Mouse (Mus musculus) urinary bladder, postnatal 25 days (tissue): ENCODE data around the gene St8sia1.
A peak's percentile ranks its signal among the peaks of the same experiment; 100 is the strongest.

ENCODE experiments used
- DNase-seq: peaks from one replicate; pipeline ENCODE4 v3.0.0; 2022; ENCODE audit warnings: low spot score

The St8sia1 gene

GRCm38 (mm10) chr6:142788042-142788987 is 175.9 kb downstream of the St8sia1 start:
- DNase-seq: no peak

DNA sequence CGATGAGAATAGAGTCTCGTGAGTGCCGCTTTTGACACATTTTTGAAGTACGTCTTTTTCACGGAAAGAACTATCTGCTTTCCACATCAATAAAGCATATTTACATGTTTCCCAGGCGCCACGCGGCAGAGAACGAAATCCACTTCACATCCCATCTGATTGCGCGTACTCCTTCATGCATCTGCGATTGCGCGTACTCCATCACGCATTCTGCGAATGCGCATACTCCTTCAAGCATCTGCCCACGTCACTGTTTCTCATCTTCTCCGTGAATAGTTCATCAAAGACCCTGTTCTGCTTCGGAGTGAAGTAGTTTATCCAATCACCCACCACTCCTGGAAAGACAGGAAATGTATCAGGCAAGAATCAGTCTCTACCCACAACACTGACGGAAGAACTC is 178.1 kb downstream of the St8sia1 start:
- no peak for DNase-seq

DNA sequence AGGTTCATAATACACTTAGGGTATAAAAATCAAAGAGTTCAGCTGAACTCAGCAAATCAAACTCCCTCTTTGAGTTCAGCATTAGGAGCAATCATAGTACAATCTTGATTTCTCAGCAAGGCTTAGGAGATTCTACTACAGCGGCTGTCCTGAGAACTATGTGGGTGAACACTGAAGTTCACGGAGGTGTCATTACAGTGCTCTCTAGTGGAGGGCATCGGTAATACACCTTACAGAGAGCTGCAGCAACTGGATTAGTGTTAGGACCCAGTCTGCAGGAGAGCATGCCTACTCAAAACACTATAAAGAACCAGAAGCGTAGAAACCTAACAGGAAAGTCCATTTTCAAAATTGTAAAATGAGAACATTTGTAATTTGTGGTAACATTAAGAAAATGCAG is 178.9 kb downstream of the St8sia1 start:
- peak; percentile 19 for DNase-seq

DNA sequence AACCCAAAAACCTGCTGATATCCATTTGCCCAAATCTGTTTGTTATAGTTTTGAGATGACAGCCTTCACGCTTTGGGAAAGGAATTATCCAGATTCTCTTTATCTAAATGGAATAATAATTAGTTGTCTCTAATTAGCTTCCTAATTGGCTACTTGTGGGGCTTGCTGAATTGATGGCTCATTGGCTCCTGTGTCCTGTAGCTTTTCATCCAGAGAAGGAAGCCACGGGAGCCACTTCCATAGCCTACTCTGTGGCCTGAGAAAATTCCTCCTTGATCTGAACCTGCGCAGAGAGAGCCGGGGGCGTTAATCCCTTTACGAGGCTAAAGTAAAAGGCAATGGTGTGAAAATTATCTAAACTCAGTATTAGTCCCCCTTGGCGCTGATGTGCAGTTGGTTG is 183.0 kb downstream of the St8sia1 start:
- DNase-seq: no peak

- DNase-seq: no peak
Observed at GRCm38 (mm10) chr6:142780574-142781033, 183.6 kb downstream of the St8sia1 start.

DNA sequence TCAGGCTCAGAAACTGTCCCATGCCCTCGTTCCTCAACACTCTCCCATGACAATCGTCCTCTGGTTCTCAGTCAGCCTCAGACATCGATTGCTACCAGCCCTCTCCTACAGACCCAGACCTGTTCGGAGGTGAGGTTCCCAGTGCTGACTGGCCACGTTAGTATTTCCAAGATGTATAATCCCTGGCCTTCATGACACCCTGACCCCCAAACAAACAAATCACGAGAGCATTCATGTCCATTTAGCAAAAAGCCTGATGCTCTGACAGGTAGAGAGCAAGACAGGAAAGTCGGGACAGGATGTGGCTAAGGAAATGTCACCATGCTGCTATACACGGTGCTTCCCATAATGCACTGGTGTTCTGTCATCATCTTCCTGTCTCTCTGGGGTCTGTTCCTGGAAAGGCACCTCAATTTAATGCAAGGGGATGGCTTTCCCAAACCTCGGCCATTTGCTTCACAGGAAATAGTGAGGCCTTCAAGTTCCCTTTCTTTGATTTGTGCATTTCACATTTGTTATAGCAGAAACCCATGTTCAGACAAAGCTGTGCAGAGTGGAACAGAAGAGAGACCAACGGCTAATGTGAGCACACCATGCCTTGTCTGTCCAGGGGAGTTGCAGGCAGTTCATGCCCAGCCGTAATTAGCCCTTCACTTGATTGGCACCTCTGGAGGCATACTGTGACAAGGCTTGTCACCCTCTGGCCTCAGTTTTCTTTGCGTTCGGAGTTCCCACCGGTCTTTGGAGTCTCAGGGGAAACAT is 184.3 kb downstream of the St8sia1 start:
- no peak for DNase-seq

DNA sequence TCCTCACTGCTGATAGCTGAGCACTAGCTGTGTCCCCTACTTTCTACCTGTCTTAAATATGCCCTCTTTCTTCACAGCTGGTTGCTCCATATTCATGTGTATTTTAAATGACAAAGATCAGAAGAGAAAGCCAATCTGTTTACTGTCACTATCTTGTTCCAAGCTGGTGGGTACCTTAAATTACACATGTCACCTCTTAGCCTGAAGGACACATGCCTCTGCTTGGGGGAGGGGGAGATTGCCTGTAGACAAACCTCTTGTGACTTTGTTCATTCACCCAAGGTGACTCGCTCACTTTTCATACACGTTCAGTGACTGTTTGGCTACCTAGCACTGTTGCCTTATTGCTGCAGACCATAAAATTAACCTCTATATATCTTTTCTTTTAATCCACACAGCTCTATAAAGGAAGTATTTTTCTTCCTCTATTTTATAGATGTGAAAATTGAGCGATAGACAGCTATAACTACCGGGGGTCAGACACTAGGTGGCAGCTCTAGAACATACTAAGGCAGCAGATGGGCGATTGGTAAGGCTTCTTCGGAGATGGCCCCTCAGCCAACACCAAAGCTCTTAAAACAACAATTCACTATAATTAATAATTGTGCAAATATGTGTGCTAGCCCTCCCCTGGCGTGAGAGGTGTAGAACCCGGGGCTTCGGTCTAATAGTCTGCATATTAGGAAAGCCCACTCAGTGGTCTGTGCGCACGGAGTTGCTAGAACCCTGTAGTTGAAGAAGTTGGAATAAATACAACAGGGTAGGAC is 185.0 kb downstream of the St8sia1 start:
- no peak for DNase-seq

DNA sequence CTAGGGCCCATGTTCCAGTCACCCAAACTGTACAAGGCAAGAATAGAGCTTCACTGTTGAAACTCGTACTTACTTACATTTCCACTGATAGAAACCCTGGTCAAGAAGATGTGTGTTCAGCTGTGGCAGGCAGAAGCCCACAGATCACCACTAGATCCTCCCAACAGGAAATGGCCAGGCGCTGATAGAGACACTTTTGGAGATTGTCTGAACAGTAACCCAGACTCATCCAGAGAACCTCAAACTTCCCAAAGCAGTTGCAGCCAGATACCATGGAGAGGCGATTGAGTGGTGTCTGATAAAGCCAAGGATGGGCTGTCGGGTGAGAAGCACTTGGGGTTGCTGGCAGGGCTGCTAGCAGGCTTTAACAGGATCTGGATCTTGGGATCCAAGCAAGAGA is 187.3 kb downstream of the St8sia1 start:
- DNase-seq: no peak

GRCm38 (mm10) chr6:142773566-142773965 is 190.7 kb downstream of the St8sia1 start:
- no peak for DNase-seq

- no peak for DNase-seq
Observed at GRCm38 (mm10) chr6:142771643-142772042, 192.6 kb downstream of the St8sia1 start.
